Mouse (Mus musculus) lung, adult 2 months (tissue): ENCODE results near the gene Nadk2. TPM values are rescaled to one million over a fixed set of nuclear protein-coding genes. Genes with fewer than 3 reads are reported as not detected.

Experiments
- DNase-seq: peaks from one replicate; pipeline ENCODE4 v3.0.0; 2022
- H3K4me1 ChIP-seq: fragments of 200-500 bp; 2 replicates; pipeline ENCODE4 v1.6.1; 2011; ENCODE audit warnings: low read length; ENCODE audit not compliant: control insufficient read depth, insufficient read depth
- H3K4me3 ChIP-seq: fragments of 200-500 bp; replicated peaks from 2 replicates; pipeline ENCODE3; 2011; ENCODE audit warnings: low read depth, mild to moderate bottlenecking, control low read depth, low read length; ENCODE audit errors: extremely low read depth
- CTCF ChIP-seq: fragments of 200-500 bp; IDR thresholded peaks from 2 replicates; pipeline ENCODE4 v1.5.1; 2011; ENCODE audit warnings: mild to moderate bottlenecking, low read length, control low read depth; ENCODE audit not compliant: insufficient read depth
- POLR2A ChIP-seq: fragments of 200-500 bp; IDR thresholded peaks from 2 replicates; pipeline ENCODE4 v1.6.1; 2011; ENCODE audit warnings: low read depth, mild to moderate bottlenecking, control low read depth, low read length, borderline replicate concordance; ENCODE audit errors: extremely low read depth
- polyA plus RNA-seq: library from polyadenylated mRNA; depleted of rRNA; stranded (reverse); fragments of >200 nt; gene quantifications from 2 replicates; pipeline ENCODE4 v1.2.3, GENCODE M21; 2012; rRNA removed

Nadk2 gene
- polyA plus RNA-seq, 1 experiment: 12.0 TPM

DNA sequence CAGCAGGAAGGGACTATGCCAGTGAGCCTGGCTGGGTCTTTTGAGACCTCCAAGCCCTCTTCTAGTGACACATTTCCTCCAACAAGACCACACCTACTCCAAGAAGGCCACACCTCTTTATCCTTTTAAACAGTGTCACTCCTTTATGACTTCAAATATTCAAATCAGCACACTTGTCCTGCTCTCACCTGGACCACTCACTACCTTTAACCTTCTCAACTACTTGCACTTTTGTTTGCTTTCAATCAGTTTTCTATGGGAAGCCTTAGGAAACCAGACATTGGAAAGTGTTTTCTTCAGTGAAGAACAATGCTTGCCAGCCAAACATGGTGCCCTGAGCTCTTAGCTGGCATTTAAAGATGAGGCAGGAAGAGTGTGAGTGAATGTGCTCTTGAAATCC lies 84.3 kb downstream of the Nadk2 start, which contains the start of gene Skp2:
TSS of gene Skp2 (minus strand) at position 101 of the 400 bp plus-strand sequence.
- no peak for TF ChIP-seq CTCF
- no peak for TF ChIP-seq POLR2A
- DNase-seq: no peak
- H3K4me1 ChIP-seq: no peaks in the 10 kb centered on the region
- H3K4me3 ChIP-seq: no peak within 1 kb of the TSS

Other genes with a start within 250 kb of the Nadk2 start
- gene Ranbp3l, start 103.3 kb upstream of the Nadk2 start, polyA plus RNA-seq: 0.07 TPM in 1 of 2 replicates, not detected in the other
- gene Lmbrd2, start 69.3 kb downstream of the Nadk2 start, polyA plus RNA-seq: 7.5 and 15.3 TPM in 2 replicates
- gene Skp2, start 84.2 kb downstream of the Nadk2 start, polyA plus RNA-seq: 0.91 and 1.6 TPM in 2 replicates
- not detected in 2 replicates for gene Ugt3a1, start 205.6 kb downstream of the Nadk2 start, polyA plus RNA-seq